Mouse (Mus musculus) testis, postnatal 14 days (tissue): ENCODE results near the gene Serpinf2.
A peak's percentile ranks its signal among the peaks of the same experiment; 100 is the strongest.

Experiments
- DNase-seq: peaks from one replicate; pipeline ENCODE4 v3.0.0; 2021; ENCODE audit warnings: low spot score

The Serpinf2 gene

GRCm38 (mm10) chr11:75429019-75429705, 10.2 kb downstream of the Serpinf2 start:
- DNase-seq: no peak

- no peak for DNase-seq
Observed at GRCm38 (mm10) chr11:75424459-75424858, 14.9 kb downstream of the Serpinf2 start.

GRCm38 (mm10) chr11:75424033-75424432, 15.4 kb downstream of the Serpinf2 start:
- DNase-seq: no peak

DNA sequence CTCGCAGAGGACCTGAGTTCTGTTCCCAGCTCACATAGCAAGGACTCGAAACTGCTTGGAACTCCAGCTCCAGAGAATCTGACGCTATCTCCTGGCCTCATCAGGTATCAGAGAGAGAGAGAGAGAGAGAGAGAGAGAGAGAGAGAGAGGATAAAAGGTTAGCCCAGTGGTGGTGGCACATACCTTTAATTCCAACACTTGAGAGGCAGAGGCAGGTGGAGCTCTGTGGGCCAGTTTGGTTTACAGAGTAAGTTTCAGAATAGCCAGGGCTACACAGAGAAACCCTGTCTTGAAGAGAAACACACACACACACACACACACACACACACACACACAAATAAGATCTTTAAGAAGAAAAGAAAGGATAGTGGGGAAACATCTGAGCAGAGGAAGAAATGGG, 16.3 kb downstream of the Serpinf2 start:
- no peak for DNase-seq

GRCm38 (mm10) chr11:75422013-75422792, 17.2 kb downstream of the Serpinf2 start, which contains the start of gene Serpinf1:
Gene Serpinf1, minus strand, starts transcription at chr11:75422701.
- no peak for DNase-seq

DNA sequence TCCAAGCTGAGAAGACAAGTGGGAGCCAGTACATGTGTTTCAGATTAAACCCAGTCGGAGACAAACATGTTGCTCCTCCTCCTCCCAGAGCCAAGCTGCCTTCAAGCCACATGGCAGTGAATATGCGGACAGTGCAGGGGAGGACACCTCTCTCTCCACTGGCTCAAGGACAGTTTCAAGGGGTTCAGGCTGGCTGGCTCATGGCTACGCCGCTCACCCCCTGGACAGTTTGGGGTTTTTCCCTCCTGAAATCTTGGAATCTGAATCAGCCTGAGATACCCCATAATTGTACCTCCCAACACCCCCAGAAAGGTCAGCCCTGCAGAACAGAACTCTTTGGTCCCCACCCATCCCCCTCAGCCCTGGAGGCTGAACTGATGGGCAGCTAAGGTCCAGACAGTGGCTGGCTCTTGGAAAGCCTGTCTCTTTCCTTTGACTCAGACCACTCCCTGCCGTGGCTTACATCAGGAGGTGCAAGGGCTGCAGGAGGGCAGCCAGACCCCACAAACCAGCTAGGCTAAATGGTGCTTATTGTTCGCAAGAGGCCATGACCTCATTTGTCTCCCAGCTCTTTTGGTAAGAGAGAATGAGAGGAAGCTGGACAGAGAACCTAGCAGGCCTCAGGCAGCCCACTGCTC, 17.9 kb downstream of the Serpinf2 start:
- DNase-seq: no peak

GRCm38 (mm10) chr11:75420810-75421374, 18.5 kb downstream of the Serpinf2 start:
- DNase-seq: no peak

GRCm38 (mm10) chr11:75420037-75420436, 19.4 kb downstream of the Serpinf2 start:
- no peak for DNase-seq

GRCm38 (mm10) chr11:75415994-75416393, 23.4 kb downstream of the Serpinf2 start:
- no peak for DNase-seq

GRCm38 (mm10) chr11:75415096-75415495, 24.3 kb downstream of the Serpinf2 start:
- DNase-seq: no peak

- DNase-seq: no peak
Observed at GRCm38 (mm10) chr11:75410591-75410990, 28.8 kb downstream of the Serpinf2 start.

- no peak for DNase-seq
Observed at GRCm38 (mm10) chr11:75409679-75410575, 29.5 kb downstream of the Serpinf2 start.

GRCm38 (mm10) chr11:75406865-75407264, 32.5 kb downstream of the Serpinf2 start:
- DNase-seq: no peak

DNA sequence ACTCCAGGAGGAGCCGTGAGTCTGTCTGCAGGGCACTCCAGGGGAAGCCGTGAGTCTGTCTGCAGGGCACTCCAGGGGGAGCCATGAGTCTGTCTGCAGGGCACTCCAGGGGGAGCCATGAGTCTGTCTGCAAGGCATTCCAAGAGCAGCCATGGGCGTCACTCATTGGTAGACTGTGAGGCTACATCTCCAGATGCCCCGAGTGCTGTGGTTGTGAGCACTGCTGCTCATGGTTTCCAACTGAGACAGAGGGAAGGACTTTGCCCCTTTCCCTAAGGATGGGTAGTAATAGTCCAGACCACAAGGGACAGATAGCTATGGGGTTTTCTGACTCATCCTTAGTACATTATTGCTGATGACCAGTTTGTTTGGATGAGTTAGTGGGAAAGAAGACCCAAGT, 33.3 kb downstream of the Serpinf2 start:
- DNase-seq: no peak

- no peak for DNase-seq
Observed at GRCm38 (mm10) chr11:75404801-75405200, 34.6 kb downstream of the Serpinf2 start.

GRCm38 (mm10) chr11:75403301-75404052, 35.9 kb downstream of the Serpinf2 start:
- DNase-seq: no peak

GRCm38 (mm10) chr11:75402271-75402690, 37.1 kb downstream of the Serpinf2 start:
- peak; percentile 37 for DNase-seq

DNA sequence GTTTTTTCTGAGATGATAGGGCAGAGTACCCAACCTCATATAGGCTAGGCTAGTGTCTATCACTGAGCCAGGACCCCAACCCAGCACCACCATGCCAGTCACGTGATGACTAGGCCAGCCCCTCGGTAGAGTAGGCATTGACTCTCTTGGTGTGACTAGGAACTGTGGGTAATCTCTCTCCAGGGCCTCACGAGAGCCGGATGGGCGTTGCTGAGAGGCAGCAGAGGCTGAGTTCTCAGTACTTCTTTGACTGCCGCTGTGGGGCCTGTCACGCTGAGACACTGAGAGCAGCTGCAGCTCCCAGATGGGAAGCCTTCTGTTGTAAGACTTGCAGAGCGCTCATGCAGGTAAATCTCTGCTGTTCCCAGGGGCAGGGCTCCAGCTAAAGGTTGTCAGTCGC, 39.3 kb downstream of the Serpinf2 start:
- DNase-seq: no peak

DNA sequence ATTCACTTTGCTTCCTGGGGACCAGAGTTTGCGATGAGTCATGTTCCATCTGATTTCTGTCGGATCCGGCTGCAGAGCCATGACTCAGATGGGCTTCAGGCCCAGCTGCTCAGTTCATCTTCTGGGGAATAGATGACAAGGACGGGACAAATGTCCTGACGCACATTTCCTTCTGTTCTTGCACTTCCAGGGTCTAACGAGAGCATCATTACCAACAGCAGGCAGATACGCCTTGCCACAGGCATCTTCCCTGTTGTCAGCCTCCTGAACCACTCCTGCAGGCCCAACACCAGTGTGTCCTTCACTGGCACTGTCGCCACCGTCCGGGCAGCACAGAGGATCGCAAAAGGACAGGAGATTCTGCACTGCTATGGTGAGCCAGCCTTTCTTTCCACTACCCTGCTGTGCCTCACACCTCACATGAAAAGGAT, 40.0 kb downstream of the Serpinf2 start:
- DNase-seq: no peak

DNA sequence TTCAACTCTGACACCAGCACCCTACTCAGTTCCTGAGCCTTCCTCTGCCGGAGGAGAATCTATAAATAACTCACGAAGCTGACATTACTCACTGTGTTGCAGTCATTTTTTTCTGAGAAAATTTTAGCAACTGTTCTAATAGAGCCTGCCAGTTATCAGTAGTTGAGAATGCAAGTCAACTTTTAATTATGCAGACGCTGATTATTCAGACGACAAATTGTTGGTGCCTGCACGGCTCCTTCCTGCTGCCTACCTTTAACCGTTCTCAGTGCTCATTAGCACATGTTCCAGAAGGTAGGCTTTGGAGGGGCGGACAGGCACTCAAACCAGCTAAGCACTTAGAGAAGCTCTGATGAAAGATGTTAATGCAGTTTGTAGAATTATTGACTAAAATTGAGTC, 41.9 kb downstream of the Serpinf2 start:
- DNase-seq: no peak

DNA sequence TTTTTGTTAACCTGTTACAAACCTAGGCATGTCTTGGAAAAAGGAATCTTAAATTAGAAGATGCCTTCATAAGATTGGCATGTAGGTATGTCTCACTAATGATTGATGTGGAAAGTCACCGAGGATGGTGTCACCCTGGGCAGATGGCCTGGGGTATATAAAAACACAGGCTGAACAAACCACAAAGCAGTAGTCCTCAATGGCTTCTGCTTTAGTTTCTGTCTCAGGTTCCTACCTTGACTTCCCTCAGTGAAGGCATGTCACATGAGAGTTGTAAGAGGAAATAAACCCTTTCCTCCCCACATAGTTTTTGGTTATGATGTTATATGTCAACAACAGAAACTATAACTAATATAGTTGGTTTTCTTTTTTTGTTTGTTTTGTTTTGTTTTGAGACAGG, 43.8 kb downstream of the Serpinf2 start:
- DNase-seq: no peak
